Mouse (Mus musculus): Measurements from ENCODE around the gene Il18r1. TPM values are rescaled to one million over a fixed set of nuclear protein-coding genes. Genes with fewer than 3 reads are reported as not detected.

Gene Il18r1
- 1 to 10 TPM; 1.1 to 1.9 TPM for total RNA-seq (2021)
- polyA plus RNA-seq (2012; rRNA removed): 0.86 and 1.1 TPM in 2 replicates
- long read RNA-seq: 0 reads

DNA sequence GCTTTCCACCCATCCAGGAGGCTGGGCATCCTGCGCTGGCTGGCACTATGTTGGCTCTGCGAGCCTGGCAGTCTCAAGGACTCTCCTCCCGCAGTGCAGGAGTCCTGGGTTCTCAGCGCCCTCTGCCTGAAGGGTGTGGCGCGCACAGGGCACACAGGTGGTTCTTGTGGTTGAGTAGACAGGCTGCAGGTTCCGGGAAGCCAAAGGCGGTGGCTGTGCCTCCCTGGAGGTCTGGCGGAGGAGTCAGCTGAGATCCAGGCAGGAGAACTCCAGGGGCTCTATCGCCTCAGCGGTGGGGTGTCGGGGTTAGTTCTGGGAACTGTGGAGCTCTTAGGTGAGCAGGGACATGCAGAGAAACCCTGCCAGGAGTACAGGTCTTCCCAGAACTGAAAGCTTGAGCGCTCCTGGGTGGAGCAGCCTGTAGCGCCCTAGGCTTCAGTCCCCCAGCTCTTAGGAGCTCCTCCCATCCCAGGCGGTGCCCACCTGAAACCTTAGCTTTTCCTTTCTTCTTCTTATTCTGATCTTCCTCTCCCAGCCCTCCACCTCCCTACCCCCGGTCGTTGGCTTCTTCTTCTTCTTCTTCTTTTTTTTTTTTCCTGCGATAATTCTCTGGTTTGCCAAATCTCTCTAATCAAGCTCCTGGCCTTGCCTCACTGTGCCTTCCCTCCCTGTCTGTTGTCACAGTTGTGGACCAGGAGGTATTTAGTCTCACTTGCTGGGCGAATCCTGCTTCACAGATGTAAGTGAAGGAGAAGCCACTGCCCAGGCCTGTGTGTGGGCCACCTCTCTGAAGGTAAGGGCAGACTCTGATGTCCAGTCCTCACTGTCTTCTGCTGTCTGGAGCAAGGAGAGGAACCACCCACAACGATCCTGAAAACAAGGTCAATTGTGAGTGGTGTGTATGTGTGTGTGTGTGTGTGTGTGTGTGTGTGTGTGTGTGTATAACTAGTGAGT is at the start of gene Il18r1:
TSS of gene Il18r1 (plus strand) at position 76 of the 954 bp plus-strand sequence.
- H3K4me3 ChIP-seq: no peak within 1 kb of the TSS
- WGBS: 42% methylated on average over 20 of the region's 20 CpGs
- H3K4me1 ChIP-seq (ENCODE audit: control insufficient read depth, insufficient read depth, low read length): no peaks in the 10 kb centered on the region
- 0 out of 2 replicates have a peak, but pooled peaks cover 3% of the 10 kb centered on the region for H3K27me3 ChIP-seq (ENCODE audit: control insufficient read depth, insufficient read depth, low read length)
- H3K9ac ChIP-seq (ENCODE audit: low read depth, low read length): no peak within 1 kb of the TSS
- intact Hi-C loops (cut with DNase I): no loop called here
- no peak within 1 kb of the TSS for H3K27ac ChIP-seq
- no peaks in the 10 kb centered on the region for H3K79me2 ChIP-seq (replicated peaks; ENCODE audit: control insufficient read depth, insufficient read depth, low read length)
- H3K36me3 ChIP-seq (ENCODE audit: control insufficient read depth, insufficient read depth, low read length): no peaks in the 10 kb centered on the region
- peak in 1 of 2 experiments; percentile 47 for DNase-seq
- TF ChIP-seq CTCF (IDR thresholded peaks at IDR 0.05) (no peak), EP300 (IDR thresholded peaks at IDR 0.05; ENCODE audit: insufficient read depth, low read depth, low read length) (no peak), POLR2A (IDR thresholded peaks at IDR 0.05; ENCODE audit: insufficient read depth, low read depth, low read length) (no peak)

- no peak for DNase-seq
- intact Hi-C loops (cut with DNase I): no loop called here
- Histone ChIP-seq H3K27me3 (ENCODE audit: control insufficient read depth, insufficient read depth, low read length) (0 out of 2 replicates have a peak, but pooled peaks cover 2% of the 10 kb centered on the region), H3K27ac (no peak overlapping the region), H3K4me1 (ENCODE audit: control insufficient read depth, insufficient read depth, low read length) (no peaks in the 10 kb centered on the region; the same call in 1 of the 2 replicates), H3K79me2 (replicated peaks; ENCODE audit: control insufficient read depth, insufficient read depth, low read length) (no peaks in the 10 kb centered on the region), H3K36me3 (ENCODE audit: control insufficient read depth, insufficient read depth, low read length) (no peaks in the 10 kb centered on the region), H3K4me3 (no peak overlapping the region), H3K9ac (ENCODE audit: low read depth, low read length) (no peak overlapping the region)
- WGBS: 89% methylated on average over 2 of the region's 2 CpGs
- TF ChIP-seq POLR2A (IDR thresholded peaks at IDR 0.05; ENCODE audit: insufficient read depth, low read depth, low read length) (no peak), CTCF (IDR thresholded peaks at IDR 0.05) (no peak), EP300 (IDR thresholded peaks at IDR 0.05; ENCODE audit: insufficient read depth, low read depth, low read length) (no peak)
Measured at GRCm38 (mm10) chr1:40417034-40417433, 48.3 kb upstream of the Il18r1 start.

DNA sequence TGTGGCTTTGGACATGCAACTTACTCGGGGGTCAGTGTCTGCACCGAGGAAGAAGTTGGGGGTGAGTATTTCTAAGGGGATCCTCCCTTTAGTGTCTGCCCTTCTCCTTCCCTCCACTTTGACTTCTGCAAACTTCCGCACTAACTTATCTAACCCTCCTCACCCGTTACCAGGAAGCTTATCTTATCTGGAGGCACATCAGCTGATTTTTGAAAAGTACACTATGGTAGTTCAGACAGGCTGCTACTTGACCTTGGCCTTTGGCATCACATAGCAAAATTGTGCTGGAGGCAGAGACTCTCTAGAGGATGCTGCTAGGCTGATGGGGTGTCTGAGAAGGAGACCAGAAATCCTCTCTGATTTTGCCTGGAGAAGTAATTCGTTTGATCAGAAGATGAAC is 46.8 kb upstream of the Il18r1 start:
- DNase-seq: no peak
- Histone ChIP-seq H3K36me3 (ENCODE audit: control insufficient read depth, insufficient read depth, low read length) (no peaks in the 10 kb centered on the region), H3K27ac (no peak overlapping the region), H3K4me3 (no peak overlapping the region), H3K9ac (ENCODE audit: low read depth, low read length) (no peak overlapping the region), H3K79me2 (replicated peaks; ENCODE audit: control insufficient read depth, insufficient read depth, low read length) (no peaks in the 10 kb centered on the region), H3K27me3 (ENCODE audit: control insufficient read depth, insufficient read depth, low read length) (no peaks in the 10 kb centered on the region), H3K4me1 (ENCODE audit: control insufficient read depth, insufficient read depth, low read length) (no peaks in the 10 kb centered on the region)
- intact Hi-C loops (cut with DNase I): no loop called here
- 36% methylated on average over 5 of the region's 5 CpGs for WGBS
- TF ChIP-seq CTCF (IDR thresholded peaks at IDR 0.05) (no peak), EP300 (IDR thresholded peaks at IDR 0.05; ENCODE audit: insufficient read depth, low read depth, low read length) (no peak), POLR2A (IDR thresholded peaks at IDR 0.05; ENCODE audit: insufficient read depth, low read depth, low read length) (no peak)

DNA sequence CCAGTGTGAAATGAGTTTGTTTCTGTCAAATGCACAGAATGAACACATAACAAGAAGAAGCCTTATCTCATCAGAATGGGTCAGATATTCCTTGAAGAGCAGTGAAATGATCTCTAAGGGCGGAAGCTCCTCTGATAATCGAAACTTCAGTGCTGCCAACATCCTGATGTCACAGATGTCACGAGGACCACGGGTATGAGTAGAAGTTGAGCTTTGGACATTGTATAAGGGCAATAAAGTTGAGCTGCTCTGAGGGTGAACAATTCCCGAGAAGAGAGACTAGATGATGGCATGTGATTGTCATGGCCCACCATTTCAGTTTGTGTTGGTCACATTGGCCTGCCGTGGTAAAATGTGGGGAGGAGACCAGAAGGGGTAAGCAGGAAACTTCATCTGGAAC is 41.5 kb upstream of the Il18r1 start:
- Histone ChIP-seq H3K36me3 (ENCODE audit: control insufficient read depth, insufficient read depth, low read length) (no peaks in the 10 kb centered on the region), H3K4me1 (ENCODE audit: control insufficient read depth, insufficient read depth, low read length) (no peaks in the 10 kb centered on the region), H3K27me3 (ENCODE audit: control insufficient read depth, insufficient read depth, low read length) (no peaks in the 10 kb centered on the region), H3K9ac (ENCODE audit: low read depth, low read length) (no peak overlapping the region), H3K27ac (no peak overlapping the region), H3K79me2 (replicated peaks; ENCODE audit: control insufficient read depth, insufficient read depth, low read length) (no peaks in the 10 kb centered on the region), H3K4me3 (no peak overlapping the region)
- intact Hi-C loops (cut with DNase I): no loop called here
- DNase-seq: no peak
- WGBS: 68% methylated on average over 6 of the region's 6 CpGs
- no peak for TF ChIP-seq POLR2A (IDR thresholded peaks at IDR 0.05; ENCODE audit: insufficient read depth, low read depth, low read length)
- TF ChIP-seq EP300 (IDR thresholded peaks at IDR 0.05; ENCODE audit: insufficient read depth, low read depth, low read length): no peak
- no peak for TF ChIP-seq CTCF (IDR thresholded peaks at IDR 0.05)

DNA sequence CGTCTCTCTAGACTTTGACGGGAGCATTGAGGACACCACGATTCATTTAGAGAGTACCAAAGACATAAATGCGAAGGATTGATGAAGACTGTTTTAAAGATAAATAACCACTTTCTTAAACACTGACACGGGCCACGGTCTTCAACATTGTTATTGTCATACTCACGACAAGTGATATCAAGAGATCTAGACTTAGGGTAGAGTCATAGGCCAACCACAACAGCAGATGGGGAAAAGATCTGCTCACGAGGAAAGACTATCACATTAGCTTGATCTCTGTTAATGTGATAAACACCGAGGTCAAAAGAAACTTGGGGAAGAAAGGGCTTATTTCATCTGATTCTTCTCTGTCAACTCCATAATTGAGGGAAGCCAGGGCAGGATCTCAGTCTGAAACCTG is 38.1 kb upstream of the Il18r1 start:
- H3K27me3 ChIP-seq (ENCODE audit: control insufficient read depth, insufficient read depth, low read length): no peaks in the 10 kb centered on the region
- H3K9ac ChIP-seq (ENCODE audit: low read depth, low read length): no peak overlapping the region
- H3K79me2 ChIP-seq (replicated peaks; ENCODE audit: control insufficient read depth, insufficient read depth, low read length): no peaks in the 10 kb centered on the region
- H3K27ac ChIP-seq: no peak overlapping the region
- no peak overlapping the region for H3K4me3 ChIP-seq
- DNase-seq: no peak
- TF ChIP-seq CTCF (IDR thresholded peaks at IDR 0.05) (no peak), EP300 (IDR thresholded peaks at IDR 0.05; ENCODE audit: insufficient read depth, low read depth, low read length) (no peak), POLR2A (IDR thresholded peaks at IDR 0.05; ENCODE audit: insufficient read depth, low read depth, low read length) (no peak)
- 84% methylated on average over 9 of the region's 9 CpGs for WGBS
- H3K36me3 ChIP-seq (ENCODE audit: control insufficient read depth, insufficient read depth, low read length): no peaks in the 10 kb centered on the region
- H3K4me1 ChIP-seq (ENCODE audit: control insufficient read depth, insufficient read depth, low read length): no peaks in the 10 kb centered on the region
- intact Hi-C loops (cut with DNase I): no loop called here

- no peak for TF ChIP-seq CTCF (IDR thresholded peaks at IDR 0.05)
- no peak for TF ChIP-seq POLR2A (IDR thresholded peaks at IDR 0.05; ENCODE audit: insufficient read depth, low read depth, low read length)
- TF ChIP-seq EP300 (IDR thresholded peaks at IDR 0.05; ENCODE audit: insufficient read depth, low read depth, low read length): no peak
- no peaks in the 10 kb centered on the region for H3K27me3 ChIP-seq (ENCODE audit: control insufficient read depth, insufficient read depth, low read length)
- H3K9ac ChIP-seq (ENCODE audit: low read depth, low read length): no peak overlapping the region
- intact Hi-C loops (cut with DNase I): no loop called here
- no peaks in the 10 kb centered on the region for H3K36me3 ChIP-seq (ENCODE audit: control insufficient read depth, insufficient read depth, low read length)
- no peak for DNase-seq
- no peak overlapping the region for H3K4me3 ChIP-seq
- no peak overlapping the region for H3K27ac ChIP-seq
- H3K79me2 ChIP-seq (replicated peaks; ENCODE audit: control insufficient read depth, insufficient read depth, low read length): no peaks in the 10 kb centered on the region
- no peaks in the 10 kb centered on the region for H3K4me1 ChIP-seq (ENCODE audit: control insufficient read depth, insufficient read depth, low read length)
- WGBS: 56% methylated on average over 1 of the region's 1 CpGs
Measured at GRCm38 (mm10) chr1:40427901-40428300, 37.5 kb upstream of the Il18r1 start.
